Mouse (Mus musculus) embryonic facial prominence, embryonic 12.5 days (tissue): ENCODE data around the gene Gm21738. TPM values are rescaled to one million over a fixed set of nuclear protein-coding genes. Genes with fewer than 3 reads are reported as not detected.
"Not testable (repeated sequence)": the region's sequence is repeated elsewhere in the genome, so short reads cannot be mapped to it uniquely, and the experiment has no call there.

Experiments used
- ATAC-seq: fragments of 200-750 bp; cut with Nextera tagmentation; 2 replicates; pipeline ENCODE4 v1.8.0; 2017; ENCODE audit not compliant: insufficient number of reproducible peaks, insufficient read depth, low FRiP score, low TSS enrichment
- H3K27ac ChIP-seq: fragments of 300-500 bp; sonication (generic); 2 replicates; pipeline ENCODE4 v1.5.1; 2016; ENCODE audit warnings: mild to moderate bottlenecking
- H3K27me3 ChIP-seq: fragments of 300-500 bp; sonication (generic); 2 replicates; pipeline ENCODE4 v1.6.1; 2016; ENCODE audit warnings: mild to moderate bottlenecking, moderate library complexity
- H3K36me3 ChIP-seq: fragments of 300-500 bp; sonication (generic); 2 replicates; pipeline ENCODE4 v1.6.1; 2016; ENCODE audit warnings: mild to moderate bottlenecking
- H3K4me1 ChIP-seq: fragments of 300-500 bp; sonication (generic); 2 replicates; pipeline ENCODE4 v1.6.1; 2016
- H3K4me2 ChIP-seq: fragments of 300-500 bp; sonication (generic); replicated peaks from 2 replicates; pipeline ENCODE4 v1.6.1; 2016; ENCODE audit warnings: mild to moderate bottlenecking, moderate library complexity
- H3K4me3 ChIP-seq: fragments of 300-500 bp; sonication (generic); 2 replicates; pipeline ENCODE4 v1.5.1; 2016; ENCODE audit warnings: mild to moderate bottlenecking
- H3K9ac ChIP-seq: fragments of 300-500 bp; sonication (generic); 2 replicates; pipeline ENCODE4 v1.6.1; 2016; ENCODE audit warnings: mild to moderate bottlenecking, moderate library complexity
- H3K9me3 ChIP-seq: fragments of 300-500 bp; sonication (generic); 2 replicates; pipeline ENCODE4 v1.6.1; 2016; ENCODE audit warnings: mild to moderate bottlenecking, moderate library complexity
- WGBS: fragments of 180-500 bp; shearing (Covaris S2); methylation state at CpG from one replicate; pipeline ENCODE4 v1.1.7; 2016; 5-methylcytosine and 5-hydroxymethylcytosine counted together
- polyA plus RNA-seq: library from polyadenylated mRNA; unstranded; fragments of >200 nt; fragmentation: Nextera tagmentation; extraction: Ambion mirVana; gene quantifications from 2 replicates; pipeline ENCODE4 v1.2.1, GENCODE M21; 2016

Gene Gm21738
- 0.37 TPM in 1 of 2 replicates, not detected in the other for polyA plus RNA-seq

DNA sequence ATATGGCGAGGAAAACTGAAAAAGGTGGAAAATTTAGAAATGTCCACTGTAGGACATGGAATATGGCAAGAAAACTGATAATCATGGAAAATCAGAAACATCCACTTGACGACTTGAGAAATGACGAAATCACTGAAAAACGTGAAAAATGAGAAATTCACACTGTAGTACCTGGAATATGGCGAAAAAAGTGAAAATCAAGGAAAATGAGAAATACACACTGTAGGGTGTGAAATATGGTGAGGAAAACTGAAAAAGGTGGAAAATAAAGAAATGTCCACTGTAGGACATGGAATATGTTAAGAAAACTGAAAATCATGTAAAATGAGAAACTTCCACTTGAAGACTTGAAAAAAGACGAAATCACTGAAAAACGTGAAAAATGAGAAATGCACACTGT lies at the start of gene Gm21738:
Gm21738 (minus strand) TSS at position 101 of the 400 bp plus-strand sequence.
- 76% methylated on average over 7 of the region's 7 CpGs for WGBS
- not testable (repeated sequence) for H3K9ac ChIP-seq, ATAC-seq, H3K4me1 ChIP-seq, H3K4me2 ChIP-seq, H3K4me3 ChIP-seq, H3K36me3 ChIP-seq, H3K27me3 ChIP-seq, H3K9me3 ChIP-seq, H3K27ac ChIP-seq

DNA sequence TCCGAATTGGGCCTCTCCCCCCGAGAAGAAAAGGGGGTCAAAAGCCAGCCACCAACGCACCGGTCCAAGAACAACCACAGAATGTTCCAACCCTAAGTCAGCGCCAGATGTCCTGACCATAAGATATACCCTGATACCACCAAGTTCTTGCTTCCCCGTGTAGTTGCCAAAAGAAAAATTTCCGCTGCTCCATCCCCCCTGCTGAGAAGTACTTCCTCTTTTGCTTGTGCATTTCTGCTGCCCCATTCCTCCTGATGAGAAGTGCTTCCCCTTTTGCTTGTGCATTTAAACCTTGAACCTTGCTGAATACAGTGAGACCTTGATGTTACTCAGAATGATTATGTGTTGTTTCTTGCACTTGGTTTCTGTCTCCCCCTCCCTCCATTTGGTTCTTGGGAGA lies 35.0 kb downstream of the Gm21738 start:
- peaks cover 13% of the 10 kb centered on the region for H3K9me3 ChIP-seq
- not testable (repeated sequence) for H3K36me3 ChIP-seq, H3K27ac ChIP-seq, H3K4me2 ChIP-seq, H3K4me3 ChIP-seq, H3K9ac ChIP-seq, H3K4me1 ChIP-seq, ATAC-seq, H3K27me3 ChIP-seq
- WGBS, result 88% methylated on average over 7 of the region's 7 CpGs

Other genes starting within 250 kb of the Gm21738 start
- gene Gm2244, start 131.0 kb upstream of the Gm21738 start, polyA plus RNA-seq, result 0.22 and 0.32 TPM in 2 replicates
- gene Gm2237, start 166.2 kb upstream of the Gm21738 start, polyA plus RNA-seq, result 2.8 and 3.7 TPM in 2 replicates
- gene Gm5458, start 183.7 kb upstream of the Gm21738 start, polyA plus RNA-seq, result not detected in 2 replicates